Mouse (Mus musculus) CD8-positive naive resting alpha-beta T cell, adult 57 days (primary cell): ENCODE measurements around the gene Clvs2. TPM values are rescaled to one million over a fixed set of nuclear protein-coding genes. Genes with fewer than 3 reads are reported as not detected.

Experiments
- total RNA-seq: library from RNA; stranded (reverse); gene quantifications from one replicate; pipeline ENCODE4 v1.2.4, GENCODE M21; 2023

The Clvs2 gene
- not detected for total RNA-seq

DNA sequence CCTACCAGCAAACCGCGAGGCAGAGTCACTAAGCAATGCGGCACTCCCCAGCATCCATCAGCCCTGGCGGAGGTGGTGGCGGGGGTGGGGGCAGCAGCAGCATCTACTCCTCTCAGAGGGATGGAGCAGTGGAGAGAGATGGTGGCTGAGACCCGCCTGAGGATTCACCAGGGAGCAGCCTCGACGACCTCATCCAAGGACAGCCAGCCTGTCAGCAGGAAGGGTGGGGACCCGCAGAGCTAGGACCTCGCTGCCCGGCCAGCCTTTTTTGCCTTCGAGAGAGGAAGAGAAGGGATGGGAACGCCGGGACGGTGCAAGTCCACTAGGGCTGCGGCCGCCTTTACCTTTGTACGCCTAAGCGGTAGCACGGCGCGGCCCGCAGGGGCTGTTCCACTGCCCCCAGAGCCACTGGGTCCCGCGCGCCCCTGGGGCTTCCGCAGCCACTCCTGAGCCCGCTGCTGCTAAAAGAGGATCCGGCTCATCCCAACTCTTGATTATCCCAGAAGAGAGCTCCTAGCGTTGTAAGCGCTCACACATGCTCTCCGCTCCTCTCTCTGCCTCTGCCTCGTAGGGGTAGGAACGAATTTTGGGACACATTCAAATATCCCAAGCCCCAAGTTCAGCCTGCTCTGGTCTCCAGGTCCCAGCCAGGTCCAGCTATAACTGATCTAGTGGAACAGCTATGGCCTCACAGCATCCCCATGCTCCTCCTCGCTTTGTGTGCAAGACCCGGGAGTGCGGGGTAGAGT, at the start of gene Clvs2:
Gene Clvs2, minus strand, starts transcription at position 639 of the 749 bp plus-strand sequence.

Other genes with a start within 250 kb of the Clvs2 start
- not detected for gene Sult3a2, start 161.9 kb upstream of the Clvs2 start, total RNA-seq
- not detected for gene Sult3a1, start 233.0 kb upstream of the Clvs2 start, total RNA-seq